Mouse (Mus musculus) bone marrow, adult 2 months (tissue): Measurements from ENCODE around the gene Mbd3l2.

Experiments used
- CTCF ChIP-seq: fragments of 200-500 bp; IDR thresholded peaks from 2 replicates; pipeline ENCODE4 v1.5.1; 2011; ENCODE audit warnings: low read length, control low read depth; ENCODE audit not compliant: control insufficient read depth, insufficient read depth
- POLR2A ChIP-seq: fragments of 200-500 bp; IDR thresholded peaks from 2 replicates; pipeline ENCODE4 v1.6.1; 2011; ENCODE audit warnings: low read depth, mild to moderate bottlenecking, control low read depth, low read length, borderline replicate concordance; ENCODE audit not compliant: control insufficient read depth

- no peak for TF ChIP-seq CTCF
- no peak for TF ChIP-seq POLR2A
These were observed 43.1 kb downstream of the Mbd3l2 start for GRCm38 (mm10) chr9:18473324-18474128.
